Mouse (Mus musculus): ENCODE results near the gene Atp6v1b1.

DNA sequence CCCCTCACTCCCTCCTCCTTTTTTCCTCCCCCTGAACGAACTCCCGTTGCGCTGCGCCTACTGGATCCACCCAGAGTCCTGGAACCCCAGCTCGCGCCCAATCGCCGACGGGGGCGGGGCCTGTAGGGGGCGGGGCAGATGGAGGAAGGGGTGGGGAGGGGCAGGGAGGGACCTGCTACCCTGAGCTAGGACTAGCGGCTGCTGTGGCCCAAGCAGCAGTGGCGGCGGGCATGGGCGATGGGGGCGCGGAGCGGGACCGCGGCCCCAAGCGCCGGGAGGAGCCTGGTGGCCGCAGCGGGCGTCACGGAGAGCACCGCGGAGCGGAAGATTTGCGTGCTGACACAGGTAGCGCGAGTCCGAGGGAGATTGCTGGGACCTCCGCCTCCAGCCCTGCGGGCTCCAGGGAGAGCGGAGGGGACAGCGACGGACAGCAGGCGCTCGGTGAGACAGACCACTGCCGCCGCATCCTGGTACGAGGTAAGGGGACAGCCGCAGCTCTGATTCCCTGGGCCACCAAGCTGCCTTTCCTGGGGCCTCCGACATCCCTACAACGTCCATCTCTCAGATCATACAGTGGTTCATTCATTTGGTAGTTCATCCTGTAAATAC, 31.6 kb upstream of the Atp6v1b1 start, which contains the start of gene Vax2:
- no peak for TF ChIP-seq CTCF (IDR thresholded peaks at IDR 0.05; ENCODE audit: low read depth)
- TF ChIP-seq EP300 (IDR thresholded peaks at IDR 0.05; ENCODE audit: low read depth): no peak
